Mouse (Mus musculus) limb, embryonic 13.5 days (tissue): Measurements from ENCODE around the gene Slx1b. TPM values are rescaled to one million over a fixed set of nuclear protein-coding genes. Genes with fewer than 3 reads are reported as not detected.

ENCODE experiments used
- ATAC-seq: fragments of 200-750 bp; cut with Nextera tagmentation; 2 replicates; pipeline ENCODE4 v1.8.0; 2017; ENCODE audit warnings: low read depth, moderate number of reproducible peaks, moderate TSS enrichment; ENCODE audit not compliant: low FRiP score
- H3K27ac ChIP-seq: fragments of 300-500 bp; sonication (generic); 2 replicates; pipeline ENCODE4 v1.5.1; 2015; ENCODE audit warnings: inconsistent platforms, mild to moderate bottlenecking, moderate library complexity
- H3K27me3 ChIP-seq: fragments of 300-500 bp; sonication (generic); 2 replicates; pipeline ENCODE4 v1.6.1; 2015; ENCODE audit warnings: mild to moderate bottlenecking, inconsistent platforms
- H3K36me3 ChIP-seq: fragments of 300-500 bp; sonication (generic); 2 replicates; pipeline ENCODE4 v1.6.1; 2015; ENCODE audit warnings: inconsistent platforms, mild to moderate bottlenecking, moderate library complexity
- H3K4me1 ChIP-seq: fragments of 300-500 bp; sonication (generic); 2 replicates; pipeline ENCODE4 v1.6.1; 2015; ENCODE audit warnings: inconsistent platforms
- H3K4me2 ChIP-seq: fragments of 300-500 bp; sonication (generic); replicated peaks from 2 replicates; pipeline ENCODE4 v1.6.1; 2015; ENCODE audit warnings: inconsistent platforms, mild to moderate bottlenecking, moderate library complexity
- H3K4me3 ChIP-seq: fragments of 300-500 bp; sonication (generic); 2 replicates; pipeline ENCODE4 v1.5.1; 2015; ENCODE audit warnings: moderate library complexity, mild to moderate bottlenecking, inconsistent platforms
- H3K9ac ChIP-seq: fragments of 300-500 bp; sonication (generic); 2 replicates; pipeline ENCODE4 v1.6.1; 2015; ENCODE audit warnings: mild to moderate bottlenecking, inconsistent platforms
- H3K9me3 ChIP-seq: fragments of 300-500 bp; sonication (generic); 2 replicates; pipeline ENCODE4 v1.6.1; 2016; ENCODE audit warnings: inconsistent platforms
- WGBS: fragments of 180-500 bp; shearing (Covaris S2); methylation state at CpG from one replicate; pipeline ENCODE4 v1.1.7; 2015; 5-methylcytosine and 5-hydroxymethylcytosine counted together
- polyA plus RNA-seq: library from polyadenylated mRNA; unstranded; fragments of >200 nt; fragmentation: Nextera tagmentation; extraction: Ambion mirVana; gene quantifications from 2 replicates; pipeline ENCODE4 v1.2.1, GENCODE M21; 2015

Slx1b gene
- polyA plus RNA-seq, 1 experiment from 2014 or later: 15.9 TPM

- H3K9ac ChIP-seq: no peak overlapping the region
- ATAC-seq: no peak
- peaks cover 83% of the 10 kb centered on the region for H3K36me3 ChIP-seq
- H3K4me2 ChIP-seq: no peak overlapping the region
- H3K4me3 ChIP-seq: no peak overlapping the region
- H3K27ac ChIP-seq: no peak overlapping the region
- H3K9me3 ChIP-seq: no peaks in the 10 kb centered on the region
- 77% methylated on average over 5 of the region's 5 CpGs for WGBS
- H3K4me1 ChIP-seq: no peaks in the 10 kb centered on the region
- no peaks in the 10 kb centered on the region for H3K27me3 ChIP-seq
These were observed 27.1 kb downstream of the Slx1b start for GRCm38 (mm10) chr7:126668452-126668851.

GRCm38 (mm10) chr7:126667495-126668090 lies 28.0 kb downstream of the Slx1b start:
- Histone ChIP-seq H3K9ac (no peak overlapping the region), H3K36me3 (peaks cover 83% of the 10 kb centered on the region), H3K4me1 (no peaks in the 10 kb centered on the region), H3K9me3 (no peaks in the 10 kb centered on the region), H3K27ac (no peak overlapping the region), H3K27me3 (no peaks in the 10 kb centered on the region), H3K4me2 (no peak overlapping the region), H3K4me3 (no peak overlapping the region)
- WGBS: 85% methylated on average over 9 of the region's 9 CpGs
- no peak for ATAC-seq

GRCm38 (mm10) chr7:126665269-126665668 lies 30.3 kb downstream of the Slx1b start:
- Histone ChIP-seq H3K27ac (no peak overlapping the region), H3K4me2 (no peak overlapping the region), H3K4me1 (no peaks in the 10 kb centered on the region), H3K27me3 (no peaks in the 10 kb centered on the region), H3K9me3 (no peaks in the 10 kb centered on the region), H3K9ac (no peak overlapping the region), H3K36me3 (peaks cover 69% of the 10 kb centered on the region), H3K4me3 (no peak overlapping the region)
- ATAC-seq: no peak
- 89% methylated on average over 3 of the region's 3 CpGs for WGBS

GRCm38 (mm10) chr7:126663646-126664045 lies 31.9 kb downstream of the Slx1b start:
- Histone ChIP-seq H3K9ac (no peak overlapping the region), H3K4me3 (no peak overlapping the region), H3K27me3 (no peaks in the 10 kb centered on the region), H3K36me3 (peaks cover 65% of the 10 kb centered on the region), H3K4me2 (no peak overlapping the region), H3K9me3 (no peaks in the 10 kb centered on the region), H3K27ac (no peak overlapping the region), H3K4me1 (no peaks in the 10 kb centered on the region)
- 81% methylated on average over 8 of the region's 8 CpGs for WGBS
- no peak for ATAC-seq

GRCm38 (mm10) chr7:126659771-126660170 lies 35.8 kb downstream of the Slx1b start:
- WGBS: 78% methylated on average over 3 of the region's 3 CpGs
- H3K4me3 ChIP-seq: no peak overlapping the region
- no peaks in the 10 kb centered on the region for H3K4me1 ChIP-seq
- H3K9ac ChIP-seq: no peak overlapping the region
- no peak overlapping the region for H3K27ac ChIP-seq
- H3K27me3 ChIP-seq: no peaks in the 10 kb centered on the region
- no peaks in the 10 kb centered on the region for H3K9me3 ChIP-seq
- H3K36me3 ChIP-seq: peaks cover 30% of the 10 kb centered on the region
- no peak overlapping the region for H3K4me2 ChIP-seq
- no peak for ATAC-seq

- Histone ChIP-seq H3K4me3 (no peak overlapping the region), H3K9me3 (no peaks in the 10 kb centered on the region), H3K27me3 (no peaks in the 10 kb centered on the region), H3K4me2 (no peak overlapping the region), H3K9ac (no peak overlapping the region), H3K4me1 (no peaks in the 10 kb centered on the region), H3K36me3 (peaks cover 9% of the 10 kb centered on the region), H3K27ac (no peak overlapping the region)
- ATAC-seq: no peak
- WGBS: 74% methylated on average over 1 of the region's 1 CpGs
These were observed 38.1 kb downstream of the Slx1b start for GRCm38 (mm10) chr7:126657522-126657921.

- Histone ChIP-seq H3K4me2 (no peak overlapping the region), H3K27ac (no peak overlapping the region), H3K9ac (no peak overlapping the region), H3K9me3 (no peaks in the 10 kb centered on the region), H3K27me3 (no peaks in the 10 kb centered on the region), H3K4me1 (no peaks in the 10 kb centered on the region), H3K4me3 (no peak overlapping the region), H3K36me3 (no peaks in the 10 kb centered on the region)
- 95% methylated on average over 3 of the region's 3 CpGs for WGBS
- ATAC-seq: no peak
These were observed 39.9 kb downstream of the Slx1b start for GRCm38 (mm10) chr7:126655695-126656094.

- peaks cover 6% of the 10 kb centered on the region for H3K4me1 ChIP-seq
- no peak overlapping the region for H3K27ac ChIP-seq
- 67% methylated on average over 2 of the region's 2 CpGs for WGBS
- no peak for ATAC-seq
- H3K36me3 ChIP-seq: no peaks in the 10 kb centered on the region
- H3K4me2 ChIP-seq: no peak overlapping the region
- H3K27me3 ChIP-seq: no peaks in the 10 kb centered on the region
- no peak overlapping the region for H3K4me3 ChIP-seq
- no peaks in the 10 kb centered on the region for H3K9me3 ChIP-seq
- no peak overlapping the region for H3K9ac ChIP-seq
These were observed 41.6 kb downstream of the Slx1b start for GRCm38 (mm10) chr7:126653991-126654390.

- Histone ChIP-seq H3K36me3 (no peaks in the 10 kb centered on the region), H3K4me2 (no peak overlapping the region), H3K9me3 (no peaks in the 10 kb centered on the region), H3K27ac (no peak overlapping the region), H3K9ac (no peak overlapping the region), H3K4me3 (no peak overlapping the region), H3K27me3 (no peaks in the 10 kb centered on the region), H3K4me1 (peaks cover 12% of the 10 kb centered on the region)
- ATAC-seq: no peak
- 55% methylated on average over 2 of the region's 2 CpGs for WGBS
These were observed 44.7 kb downstream of the Slx1b start for GRCm38 (mm10) chr7:126650852-126651251.

GRCm38 (mm10) chr7:126649231-126650051 lies 46.1 kb downstream of the Slx1b start, which contains the start of gene Sgf29:
Sgf29 (plus strand) TSS chr7:126649309.
- peak; percentile 97 for ATAC-seq

GRCm38 (mm10) chr7:126648486-126648885 lies 47.1 kb downstream of the Slx1b start:
- ATAC-seq: no peak
- H3K4me2 ChIP-seq: peak overlapping the region; percentile 81
- 81% methylated on average over 4 of the region's 4 CpGs for WGBS

More at GRCm38 (mm10) chr7:126649231-126650051, 46.1 kb downstream of the Slx1b start, which contains the start of gene Sgf29:
- Histone ChIP-seq H3K9me3 (no peaks in the 10 kb centered on the region), H3K27ac (peak within 1 kb of the TSS; percentile 93), H3K9ac (peak within 1 kb of the TSS; percentile 74), H3K4me3 (peak within 1 kb of the TSS; percentile 63), H3K4me2 (peak within 1 kb of the TSS; percentile 81), H3K4me1 (peaks cover 12% of the 10 kb centered on the region), H3K27me3 (no peaks in the 10 kb centered on the region), H3K36me3 (no peaks in the 10 kb centered on the region)
- 1% methylated on average over 57 of the region's 57 CpGs for WGBS

GRCm38 (mm10) chr7:126645708-126646107 lies 49.9 kb downstream of the Slx1b start:
- Histone ChIP-seq H3K27me3 (no peaks in the 10 kb centered on the region), H3K4me1 (peaks cover 12% of the 10 kb centered on the region), H3K4me2 (no peak overlapping the region), H3K9ac (no peak overlapping the region), H3K36me3 (no peaks in the 10 kb centered on the region), H3K4me3 (no peak overlapping the region), H3K27ac (no peak overlapping the region), H3K9me3 (no peaks in the 10 kb centered on the region)
- 37% methylated on average over 5 of the region's 5 CpGs for WGBS
- ATAC-seq: no peak

More at GRCm38 (mm10) chr7:126648486-126648885, 47.1 kb downstream of the Slx1b start:
- no peaks in the 10 kb centered on the region for H3K36me3 ChIP-seq
- no peak overlapping the region for H3K9ac ChIP-seq
- H3K9me3 ChIP-seq: no peaks in the 10 kb centered on the region
- H3K4me1 ChIP-seq: peaks cover 12% of the 10 kb centered on the region
- no peaks in the 10 kb centered on the region for H3K27me3 ChIP-seq
- H3K4me3 ChIP-seq: peak overlapping the region; percentile 63
- no peak overlapping the region for H3K27ac ChIP-seq
